Mouse (Mus musculus): ENCODE data around the gene Flad1. TPM values are rescaled to one million over a fixed set of nuclear protein-coding genes. Genes with fewer than 3 reads are reported as not detected.

Gene Flad1
- polyA plus RNA-seq, 1 experiment from 2014 or later = 29.4 TPM

DNA sequence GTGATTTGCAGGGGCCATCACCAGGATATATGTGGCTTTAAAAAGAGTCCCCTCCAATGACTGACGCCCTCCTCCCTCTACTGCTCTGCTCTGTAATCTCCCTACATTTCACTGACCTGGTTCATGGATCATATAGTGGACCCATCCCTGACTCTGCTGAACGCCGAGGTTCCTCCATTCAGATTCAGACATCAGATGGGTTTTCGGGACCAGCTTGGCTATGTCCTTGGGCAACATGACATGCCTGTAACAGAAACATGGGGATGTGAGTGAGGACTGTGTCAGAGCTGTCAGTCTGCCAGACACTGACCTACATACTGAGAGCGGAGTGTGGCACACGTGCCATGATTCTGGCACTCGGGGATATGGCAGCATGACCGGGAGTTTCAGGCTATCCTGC is 4.5 kb upstream of the Flad1 start:
- DNase-seq (ENCODE audit: low spot score) (no peak), ATAC-seq (ENCODE audit: insufficient read depth, low FRiP score, low TSS enrichment) (no peak)
- Histone ChIP-seq H3K9me3 (ENCODE audit: control insufficient read depth, low read length) (no peaks in the 10 kb centered on the region), H3K9ac (ENCODE audit: low read length) (no peak overlapping the region), H3K4me1 (ENCODE audit: control insufficient read depth, insufficient read depth, low read length) (peaks cover 16% of the 10 kb centered on the region), H3K4me2 (ENCODE audit: low read depth) (no peak overlapping the region; the same call in 1 of the 2 replicates), H3K27ac (ENCODE audit: low read depth, low read length) (no peak overlapping the region), H3K4me3 (ENCODE audit: low read depth, low read length) (peak overlapping the region; percentile 2; the same call in 1 of the 2 replicates), H3K27me3 (ENCODE audit: control insufficient read depth, insufficient read depth, low read length) (no peaks in the 10 kb centered on the region), H3K36me3 (ENCODE audit: control insufficient read depth, insufficient read depth, low read length) (peaks cover 6% of the 10 kb centered on the region; the same call in 1 of the 2 replicates)
- WGBS = 93% methylated on average over 8 of the region's 8 CpGs

DNA sequence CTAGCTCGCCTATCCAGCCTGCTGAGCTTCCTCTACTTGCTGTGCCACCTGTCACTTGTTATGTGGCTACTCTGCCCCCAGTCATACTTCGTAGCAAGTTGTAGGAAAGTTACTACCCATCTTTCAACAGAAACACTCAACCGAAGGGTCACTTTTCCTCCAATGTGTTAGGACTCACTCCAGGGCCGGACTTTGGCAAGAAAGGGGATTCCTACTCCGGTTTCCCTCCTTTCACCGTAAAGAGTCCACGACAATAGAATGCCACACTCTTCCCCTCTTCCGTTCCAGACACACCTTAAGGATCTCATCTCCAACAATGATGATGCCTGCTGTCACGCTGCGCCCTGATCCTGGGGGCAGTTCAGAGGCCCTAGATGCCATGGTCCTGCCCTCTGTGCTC is 806 bp downstream of the Flad1 start:
- Histone ChIP-seq H3K4me3 (ENCODE audit: low read depth, low read length) (peak overlapping the region; percentile 54), H3K36me3 (ENCODE audit: control insufficient read depth, insufficient read depth, low read length) (peaks cover 9% of the 10 kb centered on the region), H3K9ac (ENCODE audit: low read length) (peak overlapping the region; percentile 61), H3K4me2 (ENCODE audit: low read depth) (peak overlapping the region; percentile 69), H3K9me3 (ENCODE audit: control insufficient read depth, low read length) (no peaks in the 10 kb centered on the region), H3K4me1 (ENCODE audit: control insufficient read depth, insufficient read depth, low read length) (peaks cover 5% of the 10 kb centered on the region), H3K27ac (ENCODE audit: low read depth, low read length) (no peak overlapping the region), H3K27me3 (ENCODE audit: control insufficient read depth, insufficient read depth, low read length) (no peaks in the 10 kb centered on the region)
- DNase-seq (ENCODE audit: low spot score) = no peak
- 82% methylated on average over 10 of the region's 10 CpGs for WGBS
- no peak for ATAC-seq (ENCODE audit: insufficient read depth, low FRiP score, low TSS enrichment)

- no peak overlapping the region for H3K4me2 ChIP-seq (ENCODE audit: low read depth)
- H3K27ac ChIP-seq (ENCODE audit: low read depth, low read length) = no peak overlapping the region
- 95% methylated on average over 3 of the region's 3 CpGs for WGBS
- ATAC-seq (ENCODE audit: insufficient read depth, low FRiP score, low TSS enrichment) (no peak), DNase-seq (ENCODE audit: low spot score) (no peak)
- H3K4me1 ChIP-seq (ENCODE audit: control insufficient read depth, insufficient read depth, low read length) = peaks cover 5% of the 10 kb centered on the region
- no peak overlapping the region for H3K9ac ChIP-seq (ENCODE audit: low read length)
- peaks cover 6% of the 10 kb centered on the region for H3K36me3 ChIP-seq (ENCODE audit: control insufficient read depth, insufficient read depth, low read length)
- H3K27me3 ChIP-seq (ENCODE audit: control insufficient read depth, insufficient read depth, low read length) = no peaks in the 10 kb centered on the region
- no peak overlapping the region for H3K4me3 ChIP-seq (ENCODE audit: low read depth, low read length)
- H3K9me3 ChIP-seq (ENCODE audit: control insufficient read depth, low read length) = no peaks in the 10 kb centered on the region
These were observed 2.0 kb downstream of the Flad1 start for GRCm38 (mm10) chr3:89409701-89410100.

DNA sequence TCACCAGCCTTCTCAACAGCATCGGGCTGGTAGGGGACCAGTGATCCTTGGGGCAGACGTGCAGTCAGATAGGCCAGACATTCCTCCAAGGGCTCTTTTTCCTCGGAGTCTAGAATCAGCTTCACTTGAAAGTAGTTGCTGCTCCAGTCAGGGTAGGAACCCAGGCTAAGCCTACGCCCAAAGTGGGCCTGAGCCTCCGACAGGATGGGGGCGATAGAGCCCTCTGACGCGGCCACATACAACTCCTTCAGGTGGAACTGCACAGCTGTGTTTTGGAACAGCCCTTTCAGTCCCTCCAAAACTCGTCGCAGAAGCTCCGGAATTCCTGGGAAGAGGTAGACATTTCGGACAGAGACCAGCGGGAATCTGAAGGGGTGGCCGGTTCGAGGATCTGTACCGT is 3.2 kb downstream of the Flad1 start:
- no peaks in the 10 kb centered on the region for H3K9me3 ChIP-seq (ENCODE audit: control insufficient read depth, low read length)
- H3K4me3 ChIP-seq (ENCODE audit: low read depth, low read length) = no peak overlapping the region
- no peaks in the 10 kb centered on the region for H3K27me3 ChIP-seq (ENCODE audit: control insufficient read depth, insufficient read depth, low read length)
- peaks cover 5% of the 10 kb centered on the region for H3K4me1 ChIP-seq (ENCODE audit: control insufficient read depth, insufficient read depth, low read length)
- ATAC-seq (ENCODE audit: insufficient read depth, low FRiP score, low TSS enrichment) = no peak
- peaks cover 5% of the 10 kb centered on the region for H3K36me3 ChIP-seq (ENCODE audit: control insufficient read depth, insufficient read depth, low read length)
- 63% methylated on average over 16 of the region's 16 CpGs for WGBS
- H3K4me2 ChIP-seq (ENCODE audit: low read depth) = no peak overlapping the region
- no peak overlapping the region for H3K27ac ChIP-seq (ENCODE audit: low read depth, low read length)
- DNase-seq (ENCODE audit: low spot score) = no peak
- H3K9ac ChIP-seq (ENCODE audit: low read length) = no peak overlapping the region

GRCm38 (mm10) chr3:89406887-89407286 is 4.8 kb downstream of the Flad1 start:
- no peak for ATAC-seq (ENCODE audit: insufficient read depth, low FRiP score, low TSS enrichment)
- no peak overlapping the region for H3K27ac ChIP-seq (ENCODE audit: low read depth, low read length)
- no peak overlapping the region for H3K9ac ChIP-seq (ENCODE audit: low read length)
- H3K27me3 ChIP-seq (ENCODE audit: control insufficient read depth, insufficient read depth, low read length) = no peaks in the 10 kb centered on the region
- no peak overlapping the region for H3K4me3 ChIP-seq (ENCODE audit: low read depth, low read length)
- no peak for DNase-seq (ENCODE audit: low spot score)
- H3K36me3 ChIP-seq (ENCODE audit: control insufficient read depth, insufficient read depth, low read length) = peaks cover 5% of the 10 kb centered on the region
- no peaks in the 10 kb centered on the region for H3K9me3 ChIP-seq (ENCODE audit: control insufficient read depth, low read length)
- no peak overlapping the region for H3K4me2 ChIP-seq (ENCODE audit: low read depth)
- 93% methylated on average over 6 of the region's 6 CpGs for WGBS
- H3K4me1 ChIP-seq (ENCODE audit: control insufficient read depth, insufficient read depth, low read length) = peaks cover 5% of the 10 kb centered on the region

- no peak for DNase-seq (ENCODE audit: low spot score)
These were observed 9.0 kb downstream of the Flad1 start, which contains the start of gene Lenep for GRCm38 (mm10) chr3:89402693-89403092. TSS of gene Lenep (minus strand) at chr3:89402793.

DNA sequence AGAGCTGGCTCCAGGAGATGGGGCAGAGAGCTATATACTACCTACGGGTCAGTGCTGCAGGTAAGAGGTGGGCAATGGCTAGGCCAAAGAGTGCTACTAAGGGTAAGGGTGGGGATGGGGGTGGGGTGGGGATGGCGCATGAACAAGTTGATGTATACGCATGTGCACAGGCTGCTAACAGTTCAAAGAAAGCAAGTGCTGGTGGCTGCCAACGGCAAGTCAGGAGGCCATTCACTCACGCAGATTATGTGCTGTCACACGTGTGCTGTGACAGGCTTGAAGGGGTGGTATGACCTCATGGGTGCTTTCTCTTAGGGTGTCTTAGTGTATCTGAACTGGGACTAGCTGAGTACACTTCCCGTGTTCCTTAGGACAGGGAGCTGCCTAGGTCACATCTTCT is 10.3 kb downstream of the Flad1 start:
- Histone ChIP-seq H3K4me1 (ENCODE audit: control insufficient read depth, insufficient read depth, low read length) (peaks cover 4% of the 10 kb centered on the region; the same call in 1 of the 2 replicates), H3K4me2 (ENCODE audit: low read depth) (no peak overlapping the region), H3K27ac (ENCODE audit: low read depth, low read length) (no peak overlapping the region), H3K4me3 (ENCODE audit: low read depth, low read length) (no peak overlapping the region), H3K9me3 (ENCODE audit: control insufficient read depth, low read length) (no peaks in the 10 kb centered on the region), H3K36me3 (ENCODE audit: control insufficient read depth, insufficient read depth, low read length) (no peaks in the 10 kb centered on the region; the same call in 1 of the 2 replicates), H3K27me3 (ENCODE audit: control insufficient read depth, insufficient read depth, low read length) (no peaks in the 10 kb centered on the region), H3K9ac (ENCODE audit: low read length) (no peak overlapping the region)
- DNase-seq (ENCODE audit: low spot score) = no peak
- WGBS = 92% methylated on average over 7 of the region's 7 CpGs
- ATAC-seq (ENCODE audit: insufficient read depth, low FRiP score, low TSS enrichment) = no peak

More at GRCm38 (mm10) chr3:89402693-89403092, 9.0 kb downstream of the Flad1 start, which contains the start of gene Lenep:
- Histone ChIP-seq H3K9ac (ENCODE audit: low read length) (no peak within 1 kb of the TSS), H3K9me3 (ENCODE audit: control insufficient read depth, low read length) (no peaks in the 10 kb centered on the region), H3K27me3 (ENCODE audit: control insufficient read depth, insufficient read depth, low read length) (no peaks in the 10 kb centered on the region), H3K4me1 (ENCODE audit: control insufficient read depth, insufficient read depth, low read length) (no peaks in the 10 kb centered on the region), H3K4me2 (ENCODE audit: low read depth) (no peak within 1 kb of the TSS), H3K4me3 (ENCODE audit: low read depth, low read length) (no peak within 1 kb of the TSS; the same call in 1 of the 2 replicates), H3K27ac (ENCODE audit: low read depth, low read length) (no peak within 1 kb of the TSS), H3K36me3 (ENCODE audit: control insufficient read depth, insufficient read depth, low read length) (peaks cover 3% of the 10 kb centered on the region)
- ATAC-seq (ENCODE audit: insufficient read depth, low FRiP score, low TSS enrichment) = no peak
- 89% methylated on average over 5 of the region's 5 CpGs for WGBS

- H3K4me1 ChIP-seq (ENCODE audit: control insufficient read depth, insufficient read depth, low read length) = peaks cover 28% of the 10 kb centered on the region
- no peak overlapping the region; the same call in 1 of the 2 replicates for H3K9ac ChIP-seq (ENCODE audit: low read length)
- DNase-seq (ENCODE audit: low spot score) (no peak), ATAC-seq (ENCODE audit: insufficient read depth, low FRiP score, low TSS enrichment) (no peak)
- peak overlapping the region; percentile 99 for H3K4me2 ChIP-seq (ENCODE audit: low read depth)
- H3K27me3 ChIP-seq (ENCODE audit: control insufficient read depth, insufficient read depth, low read length) = peaks cover 14% of the 10 kb centered on the region
- H3K9me3 ChIP-seq (ENCODE audit: control insufficient read depth, low read length) = no peaks in the 10 kb centered on the region
- H3K27ac ChIP-seq (ENCODE audit: low read depth, low read length) = no peak overlapping the region
- 3% methylated on average over 4 of the region's 4 CpGs for WGBS
- no peaks in the 10 kb centered on the region for H3K36me3 ChIP-seq (ENCODE audit: control insufficient read depth, insufficient read depth, low read length)
- peak overlapping the region; percentile 51 for H3K4me3 ChIP-seq (ENCODE audit: low read depth, low read length)
These were observed 15.0 kb downstream of the Flad1 start for GRCm38 (mm10) chr3:89396654-89397005.

DNA sequence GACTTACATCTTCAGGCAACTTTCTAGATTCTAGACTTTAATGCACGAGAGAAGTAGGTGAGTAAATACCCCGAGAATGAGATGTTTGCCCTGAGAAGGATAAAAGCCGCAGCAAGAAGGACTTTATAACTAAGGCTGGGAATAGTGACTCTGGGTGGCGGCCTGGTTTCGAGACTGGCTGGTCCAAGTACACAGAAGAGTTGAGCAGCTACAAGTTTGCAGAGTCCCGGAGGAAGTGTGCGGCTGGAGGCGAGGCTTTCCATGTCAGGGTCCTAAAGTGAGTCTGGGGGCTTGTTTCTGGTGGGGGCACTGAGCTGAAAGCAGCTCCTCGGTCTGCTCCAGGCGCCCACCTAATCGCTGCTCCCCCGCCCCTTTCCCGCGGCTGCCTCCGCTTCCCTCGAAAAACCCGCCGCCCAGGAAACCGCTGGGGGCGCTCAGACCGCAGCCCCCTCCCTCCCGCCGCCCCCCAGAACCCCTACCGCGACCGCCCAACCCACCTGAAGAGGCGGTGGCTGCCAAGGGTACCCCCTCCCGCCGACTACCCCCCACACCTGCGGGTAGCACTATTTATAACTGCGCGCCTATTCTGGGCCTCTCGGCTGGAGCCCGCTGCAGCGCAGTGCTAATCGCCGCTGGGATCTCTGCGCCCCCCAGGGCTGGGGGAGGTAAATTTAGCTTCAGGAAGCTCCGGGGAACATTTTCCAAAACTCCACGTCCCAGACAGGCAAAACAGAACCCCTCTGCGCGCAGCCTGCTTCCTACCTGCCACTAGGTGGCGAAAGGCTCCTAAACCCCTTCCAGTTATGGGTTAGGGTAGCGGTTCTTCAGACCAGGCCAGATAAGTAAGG is 15.6 kb downstream of the Flad1 start:
- Histone ChIP-seq H3K4me1 (ENCODE audit: control insufficient read depth, insufficient read depth, low read length) (peaks cover 32% of the 10 kb centered on the region), H3K4me3 (ENCODE audit: low read depth, low read length) (peak overlapping the region; percentile 51), H3K27me3 (ENCODE audit: control insufficient read depth, insufficient read depth, low read length) (peaks cover 14% of the 10 kb centered on the region), H3K9ac (ENCODE audit: low read length) (peak overlapping the region; percentile 52), H3K9me3 (ENCODE audit: control insufficient read depth, low read length) (no peaks in the 10 kb centered on the region), H3K4me2 (ENCODE audit: low read depth) (peak overlapping the region; percentile 99), H3K36me3 (ENCODE audit: control insufficient read depth, insufficient read depth, low read length) (no peaks in the 10 kb centered on the region), H3K27ac (ENCODE audit: low read depth, low read length) (no peak overlapping the region)
- WGBS = 1% methylated on average over 39 of the region's 44 CpGs
- ATAC-seq (ENCODE audit: insufficient read depth, low FRiP score, low TSS enrichment) (no peak), DNase-seq (ENCODE audit: low spot score) (peak; percentile 78)

Measured in neural tube, embryonic 11.5 days (tissue).